Mouse (Mus musculus) CH12.LX (cell line): ENCODE data around the gene Metap2. TPM values are rescaled to one million over a fixed set of nuclear protein-coding genes. Genes with fewer than 3 reads are reported as not detected.
"Not testable (repeated sequence)": the region's sequence is repeated elsewhere in the genome, so short reads cannot be mapped to it uniquely, and the experiment has no call there.

Experiments used
- DNase-seq: peaks from one replicate; pipeline ENCODE4 v3.0.0-alpha.2; 2013; ENCODE audit errors: extremely low read depth
- H3K27ac ChIP-seq: 2 replicates; pipeline ENCODE4 v1.5.1; 2012; ENCODE audit warnings: low read depth, mild to moderate bottlenecking, control low read depth, moderate library complexity; ENCODE audit not compliant: insufficient read depth
- H3K27me3 ChIP-seq: replicated peaks from 2 replicates; pipeline ENCODE3; 2012; ENCODE audit warnings: inconsistent platforms
- H3K36me3 ChIP-seq, 2 experiments: replicated peaks in 1 of 2; 2 replicates each; pipeline versions ENCODE3 to v1.6.1; 2012; ENCODE audit warnings: inconsistent platforms in 1 of 2, low read length in 1 of 2, mild to moderate bottlenecking in 1 of 2, mixed read lengths in 1 of 2, moderate library complexity in 1 of 2; ENCODE audit not compliant: control insufficient read depth in 1 of 2, insufficient read depth in 1 of 2
- H3K4me1 ChIP-seq, 2 experiments: 2 replicates each; pipeline ENCODE4 v1.6.1; 2012; ENCODE audit warnings: inconsistent platforms in 1 of 2, moderate library complexity in 1 of 2; ENCODE audit not compliant: insufficient read depth in 2 of 2, control insufficient read depth in 1 of 2
- H3K4me2 ChIP-seq: 2 replicates; pipeline ENCODE4 v1.6.1; 2012; ENCODE audit warnings: low read depth, mild to moderate bottlenecking, control low read depth; ENCODE audit not compliant: poor library complexity, insufficient read depth, severe bottlenecking
- H3K4me3 ChIP-seq, 3 experiments: fragments of 150-350 bp in 1 of 3; sonication (generic) in 1 of 3; replicated peaks in 1 of 3; 2 replicates each; pipeline versions ENCODE3 to v1.5.1; 2011 to 2012; ENCODE audit warnings: low read depth in 2 of 3, low read length in 2 of 3, mild to moderate bottlenecking in 2 of 3, moderate library complexity in 2 of 3, control low read depth in 1 of 3, improper control_type of control experiment in 1 of 3, inconsistent platforms in 1 of 3, mixed read lengths in 1 of 3; ENCODE audit not compliant: poor library complexity in 1 of 3
- H3K79me2 ChIP-seq: replicated peaks from 2 replicates; pipeline ENCODE4 v1.6.1; 2012; ENCODE audit warnings: mild to moderate bottlenecking, moderate library complexity; ENCODE audit not compliant: control insufficient read depth, poor library complexity, insufficient read depth, severe bottlenecking; ENCODE audit errors: extremely low read depth
- H3K9ac ChIP-seq: 2 replicates; pipeline ENCODE4 v1.6.1; 2012; ENCODE audit warnings: low read depth, mild to moderate bottlenecking, control low read depth, moderate library complexity; ENCODE audit not compliant: insufficient read depth
- H3K9me3 ChIP-seq: replicated peaks from 2 replicates; pipeline ENCODE3; 2012; ENCODE audit warnings: low read length, inconsistent platforms, mixed read lengths
- BHLHE40 ChIP-seq: IDR thresholded peaks from 2 replicates; pipeline ENCODE4 v1.6.1; 2011; ENCODE audit warnings: mild to moderate bottlenecking, low read depth, low read length, improper control_type of control experiment
- CHD1 ChIP-seq: IDR thresholded peaks from 2 replicates; pipeline ENCODE4 v1.6.1; 2012; ENCODE audit warnings: low read depth, low read length, improper control_type of control experiment, inconsistent platforms
- ETS1 ChIP-seq: conservative IDR thresholded peaks from 2 replicates; pipeline ENCODE4 v1.6.1; 2012; ENCODE audit warnings: low read depth, mild to moderate bottlenecking, inconsistent platforms, low read length, improper control_type of control experiment, moderate library complexity
- JUN ChIP-seq: IDR thresholded peaks from 2 replicates; pipeline ENCODE4 v1.6.1; 2011; ENCODE audit warnings: low read depth, mild to moderate bottlenecking, low read length, improper control_type of control experiment, moderate library complexity; ENCODE audit not compliant: insufficient read depth
- KAT2A ChIP-seq: IDR thresholded peaks from 2 replicates; pipeline ENCODE4 v1.6.1; 2012; ENCODE audit warnings: low read length, improper control_type of control experiment, inconsistent platforms; ENCODE audit not compliant: insufficient replicate concordance
- MAX ChIP-seq: IDR thresholded peaks from 2 replicates; pipeline ENCODE4 v1.6.1; 2011; ENCODE audit warnings: low read length, improper control_type of control experiment
- MEF2A ChIP-seq: IDR thresholded peaks from 2 replicates; pipeline ENCODE4 v1.6.1; 2014; ENCODE audit warnings: low read depth, mild to moderate bottlenecking, inconsistent platforms, low read length, improper control_type of control experiment, borderline replicate concordance
- MXI1 ChIP-seq: IDR thresholded peaks from 2 replicates; pipeline ENCODE4 v1.6.1; 2011; ENCODE audit warnings: mild to moderate bottlenecking, low read depth, low read length, improper control_type of control experiment
- NRF1 ChIP-seq: IDR thresholded peaks from 2 replicates; pipeline ENCODE4 v1.6.1; 2014; ENCODE audit warnings: low read depth, mild to moderate bottlenecking, inconsistent platforms, low read length, improper control_type of control experiment, moderate library complexity
- POLR2AphosphoS2 ChIP-seq: IDR thresholded peaks from 2 replicates; pipeline ENCODE4 v1.6.1; 2011; ENCODE audit warnings: low read depth, low read length, improper control_type of control experiment
- RAD21 ChIP-seq: IDR thresholded peaks from 2 replicates; pipeline ENCODE4 v1.6.1; 2011; ENCODE audit warnings: low read depth, mild to moderate bottlenecking, low read length, improper control_type of control experiment, moderate library complexity
- RCOR1 ChIP-seq: conservative IDR thresholded peaks from 2 replicates; pipeline ENCODE4 v1.6.1; 2012; ENCODE audit warnings: low read depth, mild to moderate bottlenecking, inconsistent platforms, low read length, improper control_type of control experiment
- SIN3A ChIP-seq: IDR thresholded peaks from 2 replicates; pipeline ENCODE4 v1.6.1; 2012; ENCODE audit warnings: low read length, improper control_type of control experiment, inconsistent platforms
- TBP ChIP-seq: conservative IDR thresholded peaks from 2 replicates; pipeline ENCODE4 v1.6.1; 2011; ENCODE audit warnings: low read depth, low read length, improper control_type of control experiment
- TCF12 ChIP-seq: IDR thresholded peaks from 2 replicates; pipeline ENCODE4 v1.6.1; 2014; ENCODE audit warnings: low read depth, mild to moderate bottlenecking, inconsistent platforms, low read length, improper control_type of control experiment
- UBTF ChIP-seq: IDR thresholded peaks from 2 replicates; pipeline ENCODE4 v1.6.1; 2012; ENCODE audit warnings: low read depth, mild to moderate bottlenecking, inconsistent platforms, low read length, improper control_type of control experiment, moderate library complexity
- ZC3H11A ChIP-seq: IDR thresholded peaks from 2 replicates; pipeline ENCODE4 v1.6.1; 2012; ENCODE audit warnings: low read depth, mild to moderate bottlenecking, inconsistent platforms, low read length, improper control_type of control experiment
- ZMIZ1 ChIP-seq: IDR thresholded peaks from 2 replicates; pipeline ENCODE4 v1.6.1; 2012; ENCODE audit warnings: low read depth, mild to moderate bottlenecking, inconsistent platforms, low read length, improper control_type of control experiment
- ZNF384 ChIP-seq: IDR thresholded peaks from 2 replicates; pipeline ENCODE4 v1.6.1; 2012; ENCODE audit warnings: low read depth, low read length, improper control_type of control experiment, inconsistent platforms
- dilution Hi-C: fragments of 300-500 bp; cut with MboI; formaldehyde crosslinking; loops from 2 replicates; pipeline ENCODE4 v1.14.3; 2020; ENCODE audit warnings: low sequenced_read_pairs; ENCODE audit not compliant: extremely low pct_unique_long_range_greater_than_20kb, extremely low pct_ligation_motif_present
- in situ Hi-C: fragments of 300-500 bp; cut with MboI; formaldehyde crosslinking; loops from 3 replicates; pipeline ENCODE4 v1.14.3; 2019; ENCODE audit warnings: low sequenced_read_pairs, low pct_ligation_motif_present, low pct_unique_long_range_greater_than_20kb, mixed read lengths
- polyA plus RNA-seq: library from polyadenylated mRNA; unstranded; fragments of >175 nt; gene quantifications from 2 replicates; pipeline ENCODE4 v1.2.1, GENCODE M21; 2012; ENCODE audit warnings: low read depth; ENCODE audit not compliant: insufficient read length
- total RNA-seq, 2 experiments: library from RNA; depleted of rRNA; stranded (reverse); fragments of 300-350 nt in 1 of 2; fragments of >200 nt in 1 of 2; gene quantifications; 2 replicates each; pipeline ENCODE4 v1.2.3; 2012 to 2014

Gene Metap2
- total and polyA plus RNA-seq, 3 experiments = 183 to 710 (median 211) TPM

- Histone ChIP-seq H3K9ac (no peak overlapping the region), H3K27ac (no peak overlapping the region), H3K9me3 (no peaks in the 10 kb centered on the region), H3K27me3 (no peaks in the 10 kb centered on the region), H3K4me3 (no peak overlapping the region), H3K79me2 (0 out of 2 replicates have a peak, but pooled peaks cover under 1% of the 10 kb centered on the region), H3K4me2 (no peak overlapping the region), H3K4me1 (no peaks in the 10 kb centered on the region), H3K36me3 (peaks cover 35 to 56% of the 10 kb centered on the region in 2 experiments)
- DNase-seq = no peak
- TF ChIP-seq ZNF384 = no peak
- TF ChIP-seq UBTF = no peak
- TF ChIP-seq BHLHE40 = no peak
- no peak for TF ChIP-seq KAT2A
- in situ Hi-C loops = no loop called here
- dilution Hi-C loops = no loop called here
These were observed 41.8 kb downstream of the Metap2 start for GRCm38 (mm10) chr10:93855126-93855525.

GRCm38 (mm10) chr10:93846706-93847105 is 50.2 kb downstream of the Metap2 start:
- in situ Hi-C loops = no loop called here
- Histone ChIP-seq H3K36me3 (peaks cover 29 to 49% of the 10 kb centered on the region in 2 experiments), H3K27me3 (no peaks in the 10 kb centered on the region), H3K4me2 (no peak overlapping the region), H3K9me3 (no peaks in the 10 kb centered on the region), H3K79me2 (peaks cover 29% of the 10 kb centered on the region), H3K4me1 (peaks cover 0 to 6% of the 10 kb centered on the region in 2 experiments; a peak in 1 of 4 replicates)
- TF ChIP-seq RCOR1 = no peak
- TF ChIP-seq ZMIZ1 = no peak
- TF ChIP-seq JUN = no peak
- TF ChIP-seq ZC3H11A = no peak
- TF ChIP-seq CHD1 = no peak
- no peak for TF ChIP-seq ZNF384
- TF ChIP-seq UBTF = no peak
- no peak for TF ChIP-seq TBP
- no peak for TF ChIP-seq NRF1
- no peak for TF ChIP-seq TCF12
- TF ChIP-seq MXI1 = no peak
- no peak for TF ChIP-seq POLR2AphosphoS2
- TF ChIP-seq SIN3A = no peak
- TF ChIP-seq MEF2A = no peak
- no peak for TF ChIP-seq ETS1
- TF ChIP-seq RAD21 = no peak
- no peak for TF ChIP-seq MAX
- TF ChIP-seq, all 38 proteins: peak for 0
- dilution Hi-C loops = no loop called here
- Histone ChIP-seq H3K27ac (no peak overlapping the region), H3K9ac (no peak overlapping the region), H3K4me3 (no peak overlapping the region)
- no peak for DNase-seq

GRCm38 (mm10) chr10:93835115-93835514 is 61.8 kb downstream of the Metap2 start:
- H3K9me3 ChIP-seq, H3K27me3 ChIP-seq, H3K36me3 ChIP-seq, H3K27ac ChIP-seq, dilution Hi-C loops, DNase-seq: not testable (repeated sequence)
- in situ Hi-C loops = loop anchor here (10.0 kb wide), 1 partner anchor 270 kb away; no protein-coding TSS in a partner anchor
- Histone ChIP-seq H3K4me2 (peak overlapping the region; percentile 51), H3K4me1 (peaks cover 10 to 41% of the 10 kb centered on the region in 2 experiments), H3K79me2 (peaks cover 64% of the 10 kb centered on the region), H3K4me3 (peak overlapping the region in 1 of 3 experiments; percentile 42), H3K9ac (0 out of 2 replicates have a peak overlapping the region, but pooled peaks have one; percentile 87)
